Mouse (Mus musculus) cerebellum, adult 2 months (tissue): ENCODE results near the gene Slc26a9.

ENCODE experiments used
- CTCF ChIP-seq: fragments of 200-500 bp; IDR thresholded peaks from 2 replicates; pipeline ENCODE4 v1.5.1; 2011; ENCODE audit warnings: low read depth, mild to moderate bottlenecking, control low read depth, low read length, moderate library complexity, borderline replicate concordance; ENCODE audit not compliant: insufficient read depth
- POLR2A ChIP-seq: fragments of 200-500 bp; IDR thresholded peaks from 2 replicates; pipeline ENCODE4 v1.6.1; 2011; ENCODE audit warnings: low read length, control low read depth, borderline replicate concordance; ENCODE audit not compliant: insufficient read depth

- TF ChIP-seq POLR2A (no peak), CTCF (no peak)
These were observed 16.0 kb downstream of the Slc26a9 start for GRCm38 (mm10) chr1:131759667-131760427.
